Mouse (Mus musculus) midbrain, postnatal 0 days (tissue): ENCODE results near the gene Upk3bl. TPM values are rescaled to one million over a fixed set of nuclear protein-coding genes. Genes with fewer than 3 reads are reported as not detected.
A peak's percentile ranks its signal among the peaks of the same experiment; 100 is the strongest.
"Not testable (repeated sequence)": the region's sequence is repeated elsewhere in the genome, so short reads cannot be mapped to it uniquely, and the experiment has no call there.

Experiments
- ATAC-seq: fragments of 200-750 bp; cut with Nextera tagmentation; 2 replicates; pipeline ENCODE4 v1.8.0; 2017; ENCODE audit warnings: moderate number of reproducible peaks, mild to moderate bottlenecking, moderate TSS enrichment, moderate library complexity; ENCODE audit not compliant: low FRiP score
- DNase-seq: peaks from one replicate; pipeline ENCODE4 v3.0.0-alpha.2; 2015; ENCODE audit warnings: low spot score
- H3K27ac ChIP-seq: fragments of 300-500 bp; sonication (generic); 2 replicates; pipeline ENCODE4 v1.5.1; 2014; ENCODE audit warnings: low read depth, mild to moderate bottlenecking, low read length, mixed read lengths
- H3K27me3 ChIP-seq: fragments of 300-500 bp; sonication (generic); 2 replicates; pipeline ENCODE4 v1.6.1; 2014; ENCODE audit warnings: low read length, control low read depth, mixed read lengths; ENCODE audit not compliant: insufficient read depth
- H3K36me3 ChIP-seq: fragments of 300-500 bp; sonication (generic); 2 replicates; pipeline ENCODE4 v1.6.1; 2014; ENCODE audit warnings: low read length, control low read depth, mixed read lengths; ENCODE audit not compliant: insufficient read depth
- H3K4me1 ChIP-seq: fragments of 300-500 bp; sonication (generic); 2 replicates; pipeline ENCODE4 v1.6.1; 2014; ENCODE audit warnings: mild to moderate bottlenecking, control low read depth, antibody characterized with exemption, low read length, mixed read lengths; ENCODE audit not compliant: insufficient read depth
- H3K4me2 ChIP-seq: fragments of 300-500 bp; sonication (generic); 2 replicates; pipeline ENCODE4 v1.6.1; 2014; ENCODE audit warnings: low read depth, mild to moderate bottlenecking, low read length, mixed read lengths; ENCODE audit not compliant: poor library complexity, severe bottlenecking
- H3K4me3 ChIP-seq: fragments of 300-500 bp; sonication (generic); 2 replicates; pipeline ENCODE4 v1.5.1; 2014; ENCODE audit warnings: low read depth, mild to moderate bottlenecking, low read length, moderate library complexity
- H3K9ac ChIP-seq: fragments of 300-500 bp; sonication (generic); replicated peaks from 2 replicates; pipeline ENCODE4 v1.6.1; 2014; ENCODE audit warnings: mild to moderate bottlenecking, low read length, moderate library complexity, mixed read lengths; ENCODE audit not compliant: poor library complexity, severe bottlenecking
- H3K9me3 ChIP-seq: fragments of 300-500 bp; sonication (generic); 2 replicates; pipeline ENCODE4 v1.6.1; 2016; ENCODE audit warnings: low read length, control low read depth
- CTCF ChIP-seq: IDR thresholded peaks from 2 replicates; pipeline ENCODE4 v1.5.1; 2016; ENCODE audit warnings: antibody characterized with exemption, mild to moderate bottlenecking
- WGBS: fragments of 180-500 bp; shearing (Covaris S2); extraction: QIAGEN DNeasy Blood & Tissue Kit; methylation state at CpG from one replicate; pipeline ENCODE4 v1.1.7; 2014; 5-methylcytosine and 5-hydroxymethylcytosine counted together
- polyA plus RNA-seq: library from polyadenylated mRNA; unstranded; fragments of >200 nt; fragmentation: Nextera tagmentation; extraction: Ambion mirVana; gene quantifications from 2 replicates; pipeline ENCODE4 v1.2.1, GENCODE M21; 2015
- total RNA-seq: library from RNA; depleted of rRNA; stranded (reverse); fragments of >200 nt; gene quantifications from 2 replicates; pipeline ENCODE4 v1.2.3, GENCODE M21; 2014

Gene Upk3bl
- total and polyA plus RNA-seq, 2 experiments from 2014 or later, result not detected

GRCm38 (mm10) chr5:136041260-136041659, 13.0 kb upstream of the Upk3bl start:
- H3K27ac ChIP-seq, result no peak overlapping the region
- TF ChIP-seq CTCF, result no peak
- H3K4me2 ChIP-seq, result no peak overlapping the region
- no peaks in the 10 kb centered on the region for H3K4me1 ChIP-seq
- no peaks in the 10 kb centered on the region for H3K9me3 ChIP-seq
- WGBS, result 26% methylated on average over 2 of the region's 2 CpGs
- DNase-seq (no peak), ATAC-seq (no peak)
- H3K27me3 ChIP-seq, result no peaks in the 10 kb centered on the region
- no peak overlapping the region for H3K9ac ChIP-seq
- H3K36me3 ChIP-seq, result no peaks in the 10 kb centered on the region
- H3K4me3 ChIP-seq, result no peak overlapping the region

DNA sequence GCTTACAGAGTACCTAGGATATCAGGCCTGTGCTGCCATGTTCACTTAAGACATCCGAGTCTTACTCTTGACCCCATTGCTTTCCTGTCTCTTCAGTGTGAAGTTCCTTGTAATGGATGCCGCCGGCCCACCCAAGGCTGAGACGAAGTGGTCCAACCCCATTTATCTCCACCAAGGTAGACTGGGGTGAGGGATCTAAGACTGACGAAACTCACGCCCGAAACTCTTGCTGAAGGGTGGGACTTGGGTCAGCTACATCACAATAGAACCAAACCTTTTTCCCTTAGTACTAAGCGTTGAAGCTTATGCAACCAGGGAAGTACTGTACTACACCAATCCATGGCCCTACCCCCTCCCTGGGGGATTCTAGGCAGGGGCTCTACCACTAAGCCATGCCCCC, 12.6 kb upstream of the Upk3bl start:
- no peaks in the 10 kb centered on the region for H3K9me3 ChIP-seq
- WGBS, result 94% methylated on average over 8 of the region's 8 CpGs
- DNase-seq (no peak), ATAC-seq (no peak)
- H3K4me1 ChIP-seq, result no peaks in the 10 kb centered on the region
- no peak overlapping the region for H3K27ac ChIP-seq
- H3K4me2 ChIP-seq, result no peak overlapping the region
- TF ChIP-seq CTCF, result no peak
- H3K9ac ChIP-seq, result no peak overlapping the region
- H3K27me3 ChIP-seq, result no peaks in the 10 kb centered on the region
- H3K36me3 ChIP-seq, result no peaks in the 10 kb centered on the region
- H3K4me3 ChIP-seq, result no peak overlapping the region

DNA sequence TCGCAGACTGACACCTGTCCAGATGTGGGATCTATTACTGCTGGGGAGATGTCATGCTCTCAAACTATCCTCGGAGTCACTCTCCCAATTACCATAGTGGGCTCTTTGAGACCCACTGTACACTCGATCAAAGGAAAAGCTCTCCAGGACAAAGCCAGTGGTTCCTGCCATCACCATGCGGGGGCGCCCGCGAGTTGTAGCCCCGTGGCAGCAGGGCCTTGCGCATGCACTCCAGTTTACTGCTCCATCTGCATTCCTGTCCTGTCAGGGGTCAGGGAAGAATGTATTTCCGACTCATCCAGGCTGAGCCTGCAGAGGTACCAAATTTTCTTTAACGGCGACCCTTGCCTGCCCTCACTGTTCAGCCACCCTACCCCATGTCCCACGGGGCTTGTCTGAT, 9.4 kb upstream of the Upk3bl start:
- Histone ChIP-seq H3K27ac (no peak overlapping the region), H3K9ac (no peak overlapping the region), H3K4me3 (no peak overlapping the region), H3K4me2 (no peak overlapping the region), H3K4me1 (no peaks in the 10 kb centered on the region), H3K27me3 (no peaks in the 10 kb centered on the region), H3K36me3 (no peaks in the 10 kb centered on the region), H3K9me3 (no peaks in the 10 kb centered on the region)
- ATAC-seq, result no peak
- no peak for DNase-seq
- 67% methylated on average over 13 of the region's 13 CpGs for WGBS
- TF ChIP-seq CTCF, result peak; percentile 24

- DNase-seq, result no peak
Measured at GRCm38 (mm10) chr5:136045408-136045807, 8.9 kb upstream of the Upk3bl start.

DNA sequence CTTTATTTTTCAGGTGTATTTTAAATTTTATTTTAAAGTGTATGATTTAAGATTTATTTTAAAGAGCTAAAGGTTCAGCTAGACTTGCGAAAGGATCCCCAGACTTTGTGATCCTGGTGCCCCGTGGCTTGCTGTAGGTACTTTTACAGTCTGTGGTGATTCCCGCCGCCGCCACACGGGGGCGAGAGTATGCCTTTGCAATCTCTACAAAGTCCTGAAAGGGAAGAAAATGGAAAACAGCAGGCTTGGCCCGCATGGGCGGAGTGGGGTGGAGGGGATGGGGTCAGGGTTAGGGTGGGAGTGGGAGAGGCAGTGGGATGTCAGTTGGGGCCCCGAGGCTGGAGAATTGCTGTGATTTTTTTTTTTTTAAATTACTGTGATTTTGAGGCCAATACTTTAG, 8.3 kb upstream of the Upk3bl start:
- DNase-seq, result peak; percentile 81
- WGBS, result 4% methylated on average over 10 of the region's 10 CpGs
- TF ChIP-seq CTCF, result peak; percentile 89
- H3K27me3 ChIP-seq, result no peaks in the 10 kb centered on the region
- H3K4me1 ChIP-seq, result no peaks in the 10 kb centered on the region
- H3K9ac ChIP-seq, result no peak overlapping the region
- ATAC-seq, result peak; percentile 52; the same call in 1 of the 2 replicates
- H3K4me3 ChIP-seq, result no peak overlapping the region
- no peak overlapping the region for H3K27ac ChIP-seq
- H3K36me3 ChIP-seq, result no peaks in the 10 kb centered on the region
- H3K4me2 ChIP-seq, result no peak overlapping the region
- H3K9me3 ChIP-seq, result no peaks in the 10 kb centered on the region

More at GRCm38 (mm10) chr5:136045408-136045807, 8.9 kb upstream of the Upk3bl start:
- Histone ChIP-seq H3K4me3 (no peak overlapping the region), H3K27ac (no peak overlapping the region), H3K27me3 (no peaks in the 10 kb centered on the region), H3K9ac (no peak overlapping the region), H3K9me3 (no peaks in the 10 kb centered on the region), H3K36me3 (no peaks in the 10 kb centered on the region), H3K4me1 (no peaks in the 10 kb centered on the region), H3K4me2 (no peak overlapping the region)
- peak; percentile 44; the same call in 1 of the 2 replicates for TF ChIP-seq CTCF
- WGBS, result 35% methylated on average over 9 of the region's 9 CpGs
- ATAC-seq, result no peak

DNA sequence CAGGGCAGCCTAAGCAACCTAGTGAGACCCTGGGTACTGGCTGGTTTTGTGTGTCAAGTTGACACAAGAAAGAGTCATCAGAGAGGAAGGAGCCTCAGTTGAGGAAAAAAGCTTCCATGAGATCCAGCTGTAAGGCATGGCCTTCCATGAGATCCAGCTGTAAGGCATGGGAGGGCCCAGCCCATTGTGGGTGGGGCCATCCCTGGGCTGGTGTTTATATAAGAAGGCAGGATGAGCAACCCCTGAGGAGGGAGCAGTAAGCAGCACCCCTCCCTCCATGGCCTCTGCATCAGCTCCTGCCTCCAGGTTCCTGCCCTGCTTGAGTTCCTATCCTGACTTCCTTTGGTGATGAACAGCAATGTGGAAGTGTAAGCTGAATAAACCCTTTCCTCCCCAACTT, 5.8 kb upstream of the Upk3bl start:
- not testable (repeated sequence) for H3K27ac ChIP-seq, H3K4me3 ChIP-seq, H3K36me3 ChIP-seq, H3K4me1 ChIP-seq, DNase-seq, H3K27me3 ChIP-seq, H3K9ac ChIP-seq, H3K9me3 ChIP-seq, ATAC-seq, H3K4me2 ChIP-seq
